Mouse (Mus musculus) embryonic fibroblast, embryonic 13.5 days (primary cell): Measurements from ENCODE around the gene Ublcp1. TPM values are rescaled to one million over a fixed set of nuclear protein-coding genes. Genes with fewer than 3 reads are reported as not detected.

Experiments
- H3K27ac ChIP-seq: 2 replicates; pipeline ENCODE4 v1.5.1; 2012; ENCODE audit warnings: low read length, control low read depth, inconsistent platforms; ENCODE audit not compliant: insufficient read depth
- H3K4me1 ChIP-seq: 2 replicates; pipeline ENCODE4 v1.6.1; 2011; ENCODE audit warnings: low read length; ENCODE audit not compliant: control insufficient read depth, insufficient read depth
- H3K4me3 ChIP-seq: 2 replicates; pipeline ENCODE4 v1.5.1; 2011; ENCODE audit warnings: mild to moderate bottlenecking, control low read depth, low read length; ENCODE audit not compliant: insufficient read depth
- CTCF ChIP-seq: IDR thresholded peaks from 2 replicates; pipeline ENCODE4 v1.5.1; 2011; ENCODE audit warnings: mild to moderate bottlenecking, control low read depth, low read length, moderate library complexity, borderline replicate concordance; ENCODE audit not compliant: insufficient read depth
- POLR2A ChIP-seq: IDR thresholded peaks from 2 replicates; pipeline ENCODE4 v1.6.1; 2011; ENCODE audit warnings: low read depth, mild to moderate bottlenecking, control low read depth, low read length, moderate library complexity
- polyA plus RNA-seq: library from polyadenylated mRNA; stranded (reverse); fragments of >200 nt; gene quantifications from 2 replicates; pipeline ENCODE4 v1.2.4, GENCODE M21; 2011; ENCODE audit warnings: low read depth; ENCODE audit not compliant: missing spikeins, insufficient read length

The Ublcp1 gene
- polyA plus RNA-seq, 1 experiment, result 75.4 TPM

DNA sequence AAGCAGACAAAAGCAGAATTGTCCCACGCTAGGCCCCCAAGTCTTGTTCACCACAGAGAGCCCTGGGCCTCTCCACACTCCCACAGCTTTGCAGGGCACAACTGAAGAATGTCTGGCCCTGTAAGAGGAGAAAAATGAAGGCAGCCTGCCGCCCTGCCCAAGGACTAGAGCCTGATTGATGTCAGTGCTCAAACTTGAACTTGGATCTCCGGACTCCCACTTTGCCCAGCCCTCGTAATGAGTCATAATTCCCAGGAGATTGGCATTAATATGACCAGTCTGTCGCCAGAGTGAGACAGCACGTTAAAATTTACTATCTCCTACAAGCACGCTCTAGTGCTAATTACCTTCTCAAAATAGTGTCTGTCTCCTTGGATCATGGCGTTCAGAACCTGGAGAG, 45.3 kb downstream of the Ublcp1 start:
- Histone ChIP-seq H3K27ac (no peak overlapping the region), H3K4me1 (peaks cover 9% of the 10 kb centered on the region), H3K4me3 (no peak overlapping the region)
- TF ChIP-seq CTCF, result no peak
- no peak for TF ChIP-seq POLR2A

DNA sequence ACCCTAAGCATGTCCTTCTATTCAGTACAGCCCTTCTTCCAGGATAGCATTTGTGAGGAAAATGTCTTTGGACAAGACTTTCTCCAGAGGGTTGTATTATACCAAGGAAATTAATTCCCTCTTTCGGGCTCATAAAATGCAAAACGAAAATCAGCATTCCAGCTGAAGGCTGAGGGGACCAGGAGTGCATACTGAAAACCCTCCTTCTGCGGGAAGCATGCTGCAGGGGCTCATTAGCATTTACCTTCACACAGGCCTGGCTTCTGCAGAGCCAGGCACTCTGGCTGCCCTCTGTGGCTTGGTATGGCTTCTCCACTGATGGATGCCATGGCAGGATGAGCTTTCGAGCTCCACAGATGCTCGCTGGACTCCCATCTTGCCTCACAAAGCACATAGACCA, 46.3 kb downstream of the Ublcp1 start:
- H3K4me3 ChIP-seq, result no peak overlapping the region
- no peak for TF ChIP-seq POLR2A
- peaks cover 9% of the 10 kb centered on the region for H3K4me1 ChIP-seq
- no peak overlapping the region for H3K27ac ChIP-seq

DNA sequence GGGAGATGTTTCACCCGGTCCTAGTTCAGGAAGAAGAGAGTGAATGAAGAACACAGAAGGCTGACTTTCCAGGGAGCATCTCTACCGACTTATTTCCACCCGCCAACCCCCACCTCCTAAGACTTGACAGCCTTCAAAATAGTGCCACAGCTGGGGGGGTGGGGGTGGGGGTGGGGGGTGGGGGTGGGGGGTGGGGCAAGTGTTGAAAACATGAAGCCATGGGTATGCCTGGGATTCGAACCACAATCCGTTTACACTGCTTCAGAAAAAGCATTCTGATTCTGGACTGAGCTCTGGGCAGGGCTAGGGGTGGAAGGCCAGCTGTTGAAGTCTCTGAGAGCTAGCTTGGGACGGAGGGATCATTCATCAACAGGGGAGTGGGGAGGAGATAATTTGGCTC, 47.0 kb downstream of the Ublcp1 start:
- no peak for TF ChIP-seq CTCF
- Histone ChIP-seq H3K4me3 (no peak overlapping the region), H3K4me1 (peaks cover 8% of the 10 kb centered on the region), H3K27ac (no peak overlapping the region)

DNA sequence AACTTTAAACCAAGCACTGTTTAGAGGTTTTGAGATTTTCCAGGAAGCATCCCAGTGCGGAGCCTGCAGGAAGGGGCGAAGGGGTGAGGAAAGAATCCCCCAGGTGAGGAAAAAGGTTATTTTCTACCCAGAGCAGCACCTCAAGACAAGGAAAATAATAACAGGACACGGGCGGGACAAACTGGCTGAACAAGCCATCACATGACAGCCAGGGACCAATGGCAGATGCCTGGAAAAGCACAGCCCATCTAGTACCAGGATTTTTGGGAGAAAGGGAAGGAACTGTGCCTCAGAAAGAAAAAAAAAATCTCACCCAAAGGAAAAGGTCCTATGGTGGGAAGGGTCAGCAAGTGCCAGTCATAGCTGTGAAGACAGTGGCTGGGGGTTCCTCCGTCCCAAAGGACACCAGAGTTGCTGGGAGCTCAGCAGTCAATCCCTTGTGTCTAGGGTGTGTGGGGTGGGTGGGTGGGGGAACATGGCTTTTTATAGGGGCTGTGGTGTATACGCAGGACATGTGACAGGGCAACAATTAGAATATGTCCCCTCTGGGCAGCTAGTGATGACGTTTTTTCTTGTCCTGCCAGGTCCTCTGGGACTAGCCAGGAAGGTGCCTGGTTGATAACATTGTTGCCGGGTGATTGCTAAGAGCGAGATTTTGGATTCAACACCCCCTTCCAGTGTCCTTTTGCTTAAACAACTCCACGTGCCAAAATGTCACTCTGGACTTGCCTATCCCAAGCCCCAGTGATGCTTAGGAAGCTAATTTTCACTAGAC, 47.8 kb downstream of the Ublcp1 start:
- TF ChIP-seq POLR2A, result no peak
- no peak for TF ChIP-seq CTCF
- no peak overlapping the region for H3K4me3 ChIP-seq
- peaks cover 3% of the 10 kb centered on the region for H3K4me1 ChIP-seq
- no peak overlapping the region for H3K27ac ChIP-seq

DNA sequence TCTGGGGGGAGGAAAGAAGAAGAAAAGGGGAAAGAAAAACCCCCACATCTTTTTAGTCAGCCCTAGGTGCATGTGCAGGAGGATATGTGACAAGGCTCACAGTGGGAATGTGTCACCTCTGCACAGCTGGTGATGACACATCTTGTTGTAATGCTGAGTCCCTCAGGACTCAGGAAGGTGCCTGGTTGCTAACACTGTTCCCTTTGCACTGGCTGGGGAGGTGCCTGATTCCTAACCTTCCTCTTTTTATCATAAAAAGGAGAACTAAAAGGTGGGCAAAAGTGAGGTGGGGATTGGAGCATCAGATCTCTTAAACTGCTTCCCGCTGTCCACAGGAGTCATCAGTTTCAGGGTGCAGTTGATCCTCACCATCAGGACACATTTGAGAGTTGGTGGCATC, 52.9 kb downstream of the Ublcp1 start:
- no peak for TF ChIP-seq POLR2A
- no peak overlapping the region for H3K27ac ChIP-seq
- 0 out of 2 replicates have a peak, but pooled peaks cover 2% of the 10 kb centered on the region for H3K4me1 ChIP-seq
- no peak overlapping the region for H3K4me3 ChIP-seq

DNA sequence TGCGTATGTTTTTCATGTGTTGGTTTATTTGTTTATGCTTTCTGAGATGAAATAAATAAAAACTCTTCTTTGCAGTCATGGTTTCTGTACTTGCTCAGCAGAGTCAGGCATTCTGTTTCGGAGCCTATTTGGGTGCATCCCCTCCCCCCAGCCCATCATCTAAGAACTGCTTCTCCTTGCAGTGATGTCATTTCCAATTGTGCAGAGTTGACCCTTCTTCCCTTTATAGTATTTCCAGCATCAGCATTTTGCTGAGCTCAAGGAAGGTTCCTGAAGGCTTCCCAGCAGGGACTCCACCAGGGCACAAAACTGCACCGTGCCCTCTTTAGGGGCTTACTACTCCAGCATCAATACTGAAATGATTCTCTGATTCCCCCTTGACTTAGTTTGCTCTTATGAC, 55.7 kb downstream of the Ublcp1 start:
- H3K27ac ChIP-seq, result no peak overlapping the region
- H3K4me1 ChIP-seq, result 0 out of 2 replicates have a peak, but pooled peaks cover 2% of the 10 kb centered on the region
- TF ChIP-seq POLR2A (no peak), CTCF (no peak)
- no peak overlapping the region for H3K4me3 ChIP-seq

DNA sequence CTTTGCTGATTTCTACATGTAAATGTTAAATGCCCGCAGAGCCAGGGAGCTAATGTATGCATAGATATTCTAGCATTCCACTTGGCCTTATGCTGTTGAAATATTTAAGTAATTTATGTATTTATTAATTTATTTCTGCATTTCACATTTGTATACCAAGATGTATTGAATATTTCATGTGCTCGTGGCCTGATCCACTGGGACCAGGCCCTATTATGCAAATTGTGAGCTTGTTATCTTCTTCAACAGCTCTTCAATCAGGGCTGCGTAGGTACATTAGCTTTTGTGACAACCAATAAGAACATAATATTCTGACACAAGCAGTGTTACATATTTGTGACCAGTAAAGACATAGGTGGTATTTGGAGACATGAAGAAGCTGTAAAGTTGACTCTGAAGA, 56.9 kb downstream of the Ublcp1 start:
- TF ChIP-seq POLR2A (no peak), CTCF (no peak)
- H3K4me3 ChIP-seq, result no peak overlapping the region
- H3K4me1 ChIP-seq, result 0 out of 2 replicates have a peak, but pooled peaks cover 2% of the 10 kb centered on the region
- H3K27ac ChIP-seq, result no peak overlapping the region

DNA sequence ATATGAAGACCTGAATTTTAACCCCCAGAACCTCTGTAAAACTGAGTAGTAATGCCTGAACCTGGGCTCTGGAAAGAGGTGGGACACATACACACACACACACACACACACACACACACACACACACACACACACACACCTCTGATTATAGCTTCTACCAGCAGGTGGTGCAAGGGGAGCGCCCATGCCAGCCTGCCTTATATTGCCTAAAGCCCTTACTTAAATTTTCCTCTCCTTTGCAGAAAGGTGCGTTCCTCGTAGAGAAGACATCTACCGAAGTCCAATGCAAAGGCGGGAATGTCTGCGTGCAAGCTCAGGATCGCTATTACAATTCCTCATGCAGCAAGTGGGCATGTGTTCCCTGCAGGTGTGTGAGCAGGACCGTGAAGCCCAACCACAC, 58.0 kb downstream of the Ublcp1 start:
- no peak overlapping the region for H3K4me3 ChIP-seq
- TF ChIP-seq CTCF (peak; percentile 5; the same call in 1 of the 2 replicates), POLR2A (no peak)
- H3K4me1 ChIP-seq, result no peaks in the 10 kb centered on the region
- no peak overlapping the region for H3K27ac ChIP-seq

DNA sequence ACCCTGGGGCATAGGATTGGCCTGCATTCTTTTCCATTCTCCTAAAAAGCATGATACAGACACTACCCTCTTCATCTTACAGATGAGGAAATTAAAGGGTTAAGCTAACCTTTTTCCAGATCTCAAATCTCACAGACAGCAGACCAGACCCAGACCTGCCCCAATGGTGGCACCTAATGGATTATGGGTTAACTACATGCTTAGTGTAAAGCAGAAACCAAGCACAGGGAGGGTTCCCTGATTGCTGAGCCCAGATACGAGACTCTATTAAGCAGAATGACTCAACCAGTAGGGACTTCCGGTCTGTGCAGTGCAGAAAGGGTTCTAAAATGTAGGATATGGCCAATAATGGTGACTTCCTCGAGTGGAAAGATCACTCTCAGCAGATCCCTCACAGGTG, 59.9 kb downstream of the Ublcp1 start:
- H3K4me1 ChIP-seq, result no peaks in the 10 kb centered on the region
- TF ChIP-seq POLR2A (no peak), CTCF (no peak)
- no peak overlapping the region for H3K4me3 ChIP-seq
- H3K27ac ChIP-seq, result no peak overlapping the region

DNA sequence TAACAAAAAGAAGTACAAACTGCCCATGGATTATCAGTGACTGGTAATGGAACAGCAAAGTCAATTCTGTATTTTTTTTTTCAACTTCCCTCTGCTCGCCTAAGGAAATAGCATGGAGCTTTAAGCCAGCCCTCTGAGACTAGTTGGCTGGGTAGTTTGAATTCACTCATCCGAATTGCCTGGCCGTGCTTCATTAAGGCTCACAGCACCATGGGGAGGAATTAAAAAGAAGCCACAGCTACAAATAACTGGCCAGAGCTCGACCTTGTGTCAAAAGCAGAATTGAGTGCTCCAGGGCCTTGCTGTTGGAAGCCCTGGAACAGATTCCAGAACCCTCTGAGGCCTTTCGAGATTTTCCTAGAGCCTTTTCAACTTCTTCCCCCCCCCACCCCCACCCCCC, 61.7 kb downstream of the Ublcp1 start:
- TF ChIP-seq CTCF (no peak), POLR2A (no peak)
- no peak overlapping the region for H3K4me3 ChIP-seq
- no peak overlapping the region for H3K27ac ChIP-seq
- H3K4me1 ChIP-seq, result no peaks in the 10 kb centered on the region

DNA sequence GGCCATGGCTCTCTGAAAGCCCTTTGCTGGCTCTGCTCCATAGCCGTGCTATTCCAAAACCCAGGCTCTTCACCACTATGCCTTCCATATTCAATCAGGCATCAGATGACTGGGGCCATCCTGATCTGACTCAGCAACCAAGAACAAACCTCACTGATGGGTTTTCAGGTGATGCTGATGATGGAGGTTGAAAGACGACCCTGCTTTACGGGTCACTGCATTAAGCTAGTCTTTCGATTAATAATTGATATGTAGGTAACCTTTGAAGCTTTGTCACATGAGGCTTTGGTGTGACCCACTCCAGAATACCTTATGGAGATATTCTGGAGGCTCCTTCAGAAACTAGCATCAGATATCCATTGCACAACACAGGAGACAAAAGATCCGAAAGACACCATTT, 63.8 kb downstream of the Ublcp1 start:
- TF ChIP-seq CTCF (no peak), POLR2A (no peak)
- Histone ChIP-seq H3K27ac (no peak overlapping the region), H3K4me1 (no peaks in the 10 kb centered on the region), H3K4me3 (no peak overlapping the region)
